Mouse (Mus musculus) hindbrain, embryonic 13.5 days (tissue): ENCODE data around the gene Terb2. TPM values are rescaled to one million over a fixed set of nuclear protein-coding genes. Genes with fewer than 3 reads are reported as not detected.
A peak's percentile ranks its signal among the peaks of the same experiment; 100 is the strongest.

Experiments
- ATAC-seq: fragments of 200-750 bp; cut with Nextera tagmentation; 2 replicates; pipeline ENCODE4 v1.8.0; 2017; ENCODE audit warnings: moderate TSS enrichment; ENCODE audit not compliant: low FRiP score
- H3K27ac ChIP-seq: fragments of 300-500 bp; sonication (generic); 2 replicates; pipeline ENCODE4 v1.5.1; 2015; ENCODE audit warnings: inconsistent platforms, mild to moderate bottlenecking, moderate library complexity
- H3K27me3 ChIP-seq: fragments of 300-500 bp; sonication (generic); 2 replicates; pipeline ENCODE4 v1.6.1; 2015; ENCODE audit warnings: mild to moderate bottlenecking, inconsistent platforms
- H3K36me3 ChIP-seq: fragments of 300-500 bp; sonication (generic); 2 replicates; pipeline ENCODE4 v1.6.1; 2015; ENCODE audit warnings: mild to moderate bottlenecking, inconsistent platforms
- H3K4me1 ChIP-seq: fragments of 300-500 bp; sonication (generic); replicated peaks from 2 replicates; pipeline ENCODE4 v1.6.1; 2015; ENCODE audit warnings: inconsistent platforms
- H3K4me2 ChIP-seq: fragments of 300-500 bp; sonication (generic); 2 replicates; pipeline ENCODE4 v1.6.1; 2015; ENCODE audit warnings: inconsistent platforms, mild to moderate bottlenecking, moderate library complexity
- H3K4me3 ChIP-seq: fragments of 300-500 bp; sonication (generic); 2 replicates; pipeline ENCODE4 v1.5.1; 2015; ENCODE audit warnings: mild to moderate bottlenecking, inconsistent platforms
- H3K9ac ChIP-seq: fragments of 300-500 bp; sonication (generic); 2 replicates; pipeline ENCODE4 v1.6.1; 2015; ENCODE audit warnings: mild to moderate bottlenecking, inconsistent platforms
- H3K9me3 ChIP-seq: fragments of 300-500 bp; sonication (generic); 2 replicates; pipeline ENCODE4 v1.6.1; 2016; ENCODE audit warnings: inconsistent platforms
- WGBS: fragments of 180-500 bp; shearing (Covaris S2); methylation state at CpG from one replicate; pipeline ENCODE4 v1.1.7; 2015; 5-methylcytosine and 5-hydroxymethylcytosine counted together
- polyA plus RNA-seq: library from polyadenylated mRNA; unstranded; fragments of >200 nt; fragmentation: Nextera tagmentation; extraction: Ambion mirVana; gene quantifications from 2 replicates; pipeline ENCODE4 v1.2.1, GENCODE M21; 2015

The Terb2 gene
- polyA plus RNA-seq = not detected in 2 replicates

- H3K36me3 ChIP-seq = no peaks in the 10 kb centered on the region
Observed at GRCm38 (mm10) chr2:122186106-122186505, at the start of gene Terb2, which contains the start of gene Patl2. TSS of gene Terb2 (plus strand) at chr2:122186272. TSS of gene Patl2 (minus strand) at chr2:122186189.

GRCm38 (mm10) chr2:122137839-122138465 is 48.1 kb upstream of the Terb2 start:
- no peaks in the 10 kb centered on the region for H3K36me3 ChIP-seq
- no peak overlapping the region for H3K4me3 ChIP-seq
- no peak overlapping the region for H3K9ac ChIP-seq
- H3K4me1 ChIP-seq = no peaks in the 10 kb centered on the region
- 0 out of 2 replicates have a peak, but pooled peaks cover 3% of the 10 kb centered on the region for H3K27me3 ChIP-seq
- H3K9me3 ChIP-seq = no peaks in the 10 kb centered on the region
- no peak overlapping the region for H3K27ac ChIP-seq
- no peak for ATAC-seq
- H3K4me2 ChIP-seq = no peak overlapping the region
- 68% methylated on average over 5 of the region's 5 CpGs for WGBS

More at GRCm38 (mm10) chr2:122186106-122186505, at the start of gene Terb2, which contains the start of gene Patl2:
- no peak within 1 kb of the TSS for H3K4me3 ChIP-seq
- no peak within 1 kb of the TSS for H3K9ac ChIP-seq
- H3K27ac ChIP-seq = no peak within 1 kb of the TSS
- 84% methylated on average over 17 of the region's 17 CpGs for WGBS
- H3K27me3 ChIP-seq = no peaks in the 10 kb centered on the region
- no peak for ATAC-seq
- no peak within 1 kb of the TSS for H3K4me2 ChIP-seq
- no peaks in the 10 kb centered on the region for H3K4me1 ChIP-seq
- no peaks in the 10 kb centered on the region for H3K9me3 ChIP-seq

GRCm38 (mm10) chr2:122140815-122141214 is 45.3 kb upstream of the Terb2 start:
- WGBS = 90% methylated on average over 2 of the region's 2 CpGs
- no peaks in the 10 kb centered on the region for H3K27me3 ChIP-seq
- no peaks in the 10 kb centered on the region for H3K9me3 ChIP-seq

DNA sequence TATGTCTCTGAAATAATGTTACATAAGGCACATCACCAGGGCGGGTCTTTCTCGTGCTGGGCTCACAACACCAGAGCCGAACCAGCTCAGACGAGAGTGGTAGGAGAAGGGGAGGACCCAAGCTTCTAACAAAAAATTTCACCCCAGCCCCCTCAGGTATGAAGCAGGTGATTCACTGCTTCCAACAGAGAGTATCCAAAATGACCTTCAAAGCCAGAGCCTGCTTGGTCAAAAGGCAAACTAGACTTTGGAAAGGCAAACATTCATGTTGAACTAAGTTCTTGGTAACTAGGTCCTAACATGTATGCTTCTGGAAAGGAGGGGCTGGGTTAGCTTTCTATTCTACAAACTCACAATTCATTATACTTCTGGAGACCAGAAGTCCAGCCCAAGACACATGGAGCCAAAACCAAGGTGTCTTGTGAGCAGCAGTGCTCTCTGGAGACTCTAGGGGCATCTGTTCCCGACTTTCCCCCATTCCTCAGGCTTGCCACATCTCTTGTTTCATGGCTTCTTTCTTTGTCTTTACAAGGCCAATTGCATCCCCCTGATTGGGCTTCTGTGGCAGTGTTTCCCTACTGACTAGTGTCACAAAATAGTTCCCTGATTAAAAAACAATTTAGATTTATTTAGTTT is 44.6 kb upstream of the Terb2 start:
- 83% methylated on average over 5 of the region's 5 CpGs for WGBS

More at GRCm38 (mm10) chr2:122140815-122141214, 45.3 kb upstream of the Terb2 start:
- Histone ChIP-seq H3K27ac (no peak overlapping the region), H3K9ac (no peak overlapping the region), H3K4me3 (no peak overlapping the region), H3K4me1 (no peaks in the 10 kb centered on the region), H3K36me3 (no peaks in the 10 kb centered on the region), H3K4me2 (no peak overlapping the region)
- no peak for ATAC-seq

GRCm38 (mm10) chr2:122143111-122143510 is 43.0 kb upstream of the Terb2 start:
- Histone ChIP-seq H3K27me3 (no peaks in the 10 kb centered on the region), H3K4me3 (no peak overlapping the region), H3K4me1 (peaks cover 6% of the 10 kb centered on the region), H3K9ac (no peak overlapping the region), H3K9me3 (no peaks in the 10 kb centered on the region), H3K4me2 (no peak overlapping the region), H3K36me3 (no peaks in the 10 kb centered on the region), H3K27ac (no peak overlapping the region)
- WGBS = 93% methylated on average over 3 of the region's 3 CpGs
- ATAC-seq = no peak

More for the DNA sequence above, 44.6 kb upstream of the Terb2 start:
- Histone ChIP-seq H3K4me1 (no peaks in the 10 kb centered on the region), H3K27me3 (no peaks in the 10 kb centered on the region), H3K4me2 (no peak overlapping the region), H3K9ac (no peak overlapping the region), H3K27ac (no peak overlapping the region), H3K36me3 (no peaks in the 10 kb centered on the region), H3K4me3 (no peak overlapping the region), H3K9me3 (no peaks in the 10 kb centered on the region)
- no peak for ATAC-seq

DNA sequence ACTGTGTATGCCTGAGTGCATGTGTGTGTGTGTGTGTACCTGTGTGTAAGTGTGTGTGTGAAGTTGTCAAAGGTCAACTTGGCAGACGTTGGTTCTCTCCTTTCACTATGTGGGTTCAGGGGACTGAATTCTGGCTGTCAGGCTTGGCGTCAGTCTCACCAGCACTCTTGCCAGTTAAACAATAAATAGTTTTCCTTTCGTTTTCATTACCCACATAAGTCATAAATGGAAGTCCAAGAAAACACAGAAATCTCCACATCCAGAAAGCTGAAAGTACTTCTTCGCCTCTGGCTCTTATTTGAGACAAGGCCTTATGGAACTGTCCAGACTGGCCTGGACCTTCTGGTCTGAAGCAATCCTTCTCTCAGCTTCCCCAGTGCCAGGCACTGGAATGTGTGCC is 40.3 kb upstream of the Terb2 start:
- H3K9ac ChIP-seq = no peak overlapping the region
- H3K9me3 ChIP-seq = no peaks in the 10 kb centered on the region
- no peak overlapping the region for H3K4me2 ChIP-seq
- no peaks in the 10 kb centered on the region for H3K36me3 ChIP-seq
- ATAC-seq = no peak
- H3K4me3 ChIP-seq = no peak overlapping the region
- peaks cover 10% of the 10 kb centered on the region for H3K4me1 ChIP-seq
- no peak overlapping the region for H3K27ac ChIP-seq
- 72% methylated on average over 4 of the region's 4 CpGs for WGBS
- 0 out of 2 replicates have a peak, but pooled peaks cover 7% of the 10 kb centered on the region for H3K27me3 ChIP-seq

DNA sequence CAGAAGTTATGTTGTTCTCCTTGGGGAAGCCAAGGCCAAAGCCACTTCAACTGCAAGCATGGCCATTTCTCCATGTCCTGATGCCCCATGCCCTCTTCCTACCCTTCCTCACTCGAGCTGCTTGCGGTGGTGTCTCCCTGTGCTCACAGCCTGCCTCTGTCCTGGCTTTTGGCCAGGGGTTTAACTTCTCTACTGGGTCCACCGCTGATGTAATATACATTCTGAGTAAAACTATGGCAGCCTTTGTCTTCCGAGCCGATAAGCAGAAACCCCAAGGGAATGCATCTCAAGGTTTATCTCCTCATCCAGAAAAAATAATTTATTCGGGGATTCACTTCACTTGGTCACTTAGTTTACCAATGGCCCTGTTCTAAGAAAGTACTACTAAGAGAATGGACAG is 39.4 kb upstream of the Terb2 start:
- Histone ChIP-seq H3K4me3 (no peak overlapping the region), H3K27me3 (0 out of 2 replicates have a peak, but pooled peaks cover 7% of the 10 kb centered on the region), H3K27ac (no peak overlapping the region), H3K4me2 (no peak overlapping the region), H3K9ac (no peak overlapping the region), H3K4me1 (peaks cover 10% of the 10 kb centered on the region), H3K36me3 (no peaks in the 10 kb centered on the region), H3K9me3 (no peaks in the 10 kb centered on the region)
- ATAC-seq = no peak
- 71% methylated on average over 6 of the region's 6 CpGs for WGBS

DNA sequence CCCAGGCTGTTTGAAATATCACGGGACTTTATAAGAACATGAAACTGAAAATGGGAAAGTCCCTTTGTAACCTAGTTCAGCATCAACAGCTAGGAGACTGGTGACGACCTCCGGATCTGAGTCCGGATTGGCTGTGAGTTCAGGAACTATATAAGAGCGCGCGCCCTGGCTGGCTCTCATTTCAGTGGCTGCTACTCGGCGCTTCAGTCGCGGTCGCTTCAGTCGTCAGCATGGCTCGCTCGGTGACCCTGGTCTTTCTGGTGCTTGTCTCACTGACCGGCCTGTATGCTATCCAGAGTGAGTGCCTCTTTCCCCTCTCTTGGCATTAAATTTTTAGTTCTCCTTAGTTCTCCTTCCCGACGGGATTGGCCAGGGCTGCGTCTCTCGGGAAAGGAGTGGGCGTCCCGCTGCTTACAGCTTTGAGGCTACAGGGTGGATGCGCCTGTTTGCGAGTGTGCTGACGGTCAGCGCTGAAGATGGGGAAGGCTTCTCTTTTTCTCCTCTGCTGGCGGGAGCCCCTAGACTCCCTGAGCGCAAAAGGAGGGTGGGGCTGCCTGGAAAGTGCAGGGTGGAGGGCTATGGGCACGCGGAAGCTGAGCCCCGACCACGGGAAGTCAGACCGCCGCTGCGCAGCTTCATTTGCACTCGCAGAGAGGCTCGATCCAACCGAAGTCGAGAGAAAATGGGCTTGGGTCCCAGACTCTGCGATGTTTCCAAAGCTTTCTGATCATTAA is 38.4 kb upstream of the Terb2 start, which contains the start of gene B2m:
B2m (plus strand) TSS at position 179 of the 734 bp plus-strand sequence.
- 0 out of 2 replicates have a peak, but pooled peaks cover 7% of the 10 kb centered on the region for H3K27me3 ChIP-seq
- H3K4me1 ChIP-seq = peaks cover 10% of the 10 kb centered on the region
- H3K27ac ChIP-seq = peak within 1 kb of the TSS; percentile 73; the same call in 1 of the 2 replicates
- no peaks in the 10 kb centered on the region for H3K9me3 ChIP-seq
- H3K9ac ChIP-seq = peak within 1 kb of the TSS; percentile 79
- peak; percentile 98 for ATAC-seq
- WGBS = under 1% methylated on average over 40 of the region's 40 CpGs
- no peaks in the 10 kb centered on the region for H3K36me3 ChIP-seq
- H3K4me2 ChIP-seq = peak within 1 kb of the TSS; percentile 94
- peak within 1 kb of the TSS; percentile 65 for H3K4me3 ChIP-seq

- ATAC-seq = peak; percentile 11; the same call in 1 of the 2 replicates
- 36% methylated on average over 18 of the region's 18 CpGs for WGBS
- no peak overlapping the region for H3K27ac ChIP-seq
- H3K9ac ChIP-seq = peak overlapping the region; percentile 79; the same call in 1 of the 2 replicates
- peak overlapping the region; percentile 94 for H3K4me2 ChIP-seq
- H3K4me1 ChIP-seq = peaks cover 10% of the 10 kb centered on the region
- peak overlapping the region; percentile 65 for H3K4me3 ChIP-seq
- H3K36me3 ChIP-seq = no peaks in the 10 kb centered on the region
- H3K9me3 ChIP-seq = no peaks in the 10 kb centered on the region
- 0 out of 2 replicates have a peak, but pooled peaks cover 7% of the 10 kb centered on the region for H3K27me3 ChIP-seq
Observed at GRCm38 (mm10) chr2:122148242-122148917, 37.7 kb upstream of the Terb2 start.

DNA sequence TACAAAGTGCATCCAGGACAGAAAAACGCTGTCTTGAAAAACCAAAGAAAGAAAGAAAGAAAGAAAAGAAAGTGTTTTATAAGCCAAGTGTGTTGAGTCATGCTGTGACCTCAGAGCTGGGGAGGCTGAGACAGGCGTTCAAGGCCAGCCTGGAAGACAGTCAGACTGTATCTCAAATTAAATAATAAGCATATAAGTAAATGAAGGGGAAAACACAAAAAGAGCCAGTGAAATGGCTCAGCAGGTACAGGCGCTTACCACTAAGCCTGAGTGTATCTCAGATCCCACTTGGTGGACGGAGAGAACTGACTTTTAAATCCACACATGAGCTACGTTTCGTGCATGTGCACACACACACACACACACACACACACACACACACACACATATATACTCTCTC is 36.8 kb upstream of the Terb2 start:
- peaks cover 10% of the 10 kb centered on the region for H3K4me1 ChIP-seq
- peak overlapping the region; percentile 94; the same call in 1 of the 2 replicates for H3K4me2 ChIP-seq
- H3K4me3 ChIP-seq = no peak overlapping the region
- H3K9ac ChIP-seq = no peak overlapping the region
- H3K9me3 ChIP-seq = no peaks in the 10 kb centered on the region
- ATAC-seq = no peak
- 91% methylated on average over 6 of the region's 6 CpGs for WGBS
- H3K36me3 ChIP-seq = no peaks in the 10 kb centered on the region
- 0 out of 2 replicates have a peak, but pooled peaks cover 7% of the 10 kb centered on the region for H3K27me3 ChIP-seq
- H3K27ac ChIP-seq = no peak overlapping the region

DNA sequence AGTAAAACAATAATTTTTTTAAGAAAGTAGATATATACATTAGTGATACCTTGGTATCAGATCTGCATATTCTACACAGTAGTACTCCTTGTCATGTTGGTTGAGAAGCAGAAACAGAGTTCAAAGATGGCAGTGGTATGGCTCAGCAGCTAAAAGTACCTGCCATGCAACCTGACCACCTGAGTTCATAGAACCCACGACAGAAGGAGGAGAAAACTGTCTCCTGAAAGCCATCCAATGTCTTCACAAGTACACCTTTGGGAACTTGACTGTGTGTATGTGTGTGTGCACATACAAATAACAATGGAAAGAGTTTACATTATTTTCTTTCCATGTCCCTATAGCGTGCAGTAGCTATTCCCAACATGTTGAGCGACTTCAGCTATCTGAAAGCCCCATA is 36.4 kb upstream of the Terb2 start:
- Histone ChIP-seq H3K9ac (no peak overlapping the region), H3K27ac (no peak overlapping the region), H3K4me1 (peaks cover 10% of the 10 kb centered on the region), H3K9me3 (no peaks in the 10 kb centered on the region), H3K4me3 (no peak overlapping the region), H3K27me3 (0 out of 2 replicates have a peak, but pooled peaks cover 7% of the 10 kb centered on the region), H3K36me3 (no peaks in the 10 kb centered on the region), H3K4me2 (no peak overlapping the region)
- WGBS = 88% methylated on average over 3 of the region's 3 CpGs
- no peak for ATAC-seq
